Mouse (Mus musculus) A20 (cell line): ENCODE data around the gene Olfr1416.
"Not testable (repeated sequence)": the region's sequence is repeated elsewhere in the genome, so short reads cannot be mapped to it uniquely, and the experiment has no call there.

Source experiments
- DNase-seq: peaks from one replicate; pipeline ENCODE4 v3.0.0-alpha.2; 2011; ENCODE audit warnings: low read depth, low spot score

The Olfr1416 gene

DNA sequence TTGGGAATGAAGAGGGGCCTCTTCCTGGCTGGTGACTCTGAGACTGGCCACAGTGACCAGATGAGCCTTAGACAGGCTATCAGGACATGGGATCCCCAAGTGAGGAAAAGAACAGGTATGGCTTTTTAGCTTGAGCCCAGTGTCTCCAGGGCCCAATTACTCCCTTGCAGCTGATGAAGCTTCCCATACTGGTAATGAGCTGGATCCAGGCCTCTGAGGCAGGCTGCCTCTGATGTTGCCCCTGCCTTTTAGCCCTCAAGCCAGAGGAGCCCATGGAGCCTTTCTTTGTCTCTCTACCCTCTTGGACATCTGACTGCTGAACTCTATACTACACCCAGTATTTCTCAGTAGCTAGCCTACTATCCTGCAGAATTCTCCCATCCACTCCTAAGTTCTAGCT is at the start of gene Olfr1416:
TSS of gene Olfr1416 (minus strand) at position 101 of the 400 bp plus-strand sequence.
- no peak for DNase-seq

GRCm38 (mm10) chr1:92523764-92524163 is 38.9 kb upstream of the Olfr1416 start:
- DNase-seq, result no peak

DNA sequence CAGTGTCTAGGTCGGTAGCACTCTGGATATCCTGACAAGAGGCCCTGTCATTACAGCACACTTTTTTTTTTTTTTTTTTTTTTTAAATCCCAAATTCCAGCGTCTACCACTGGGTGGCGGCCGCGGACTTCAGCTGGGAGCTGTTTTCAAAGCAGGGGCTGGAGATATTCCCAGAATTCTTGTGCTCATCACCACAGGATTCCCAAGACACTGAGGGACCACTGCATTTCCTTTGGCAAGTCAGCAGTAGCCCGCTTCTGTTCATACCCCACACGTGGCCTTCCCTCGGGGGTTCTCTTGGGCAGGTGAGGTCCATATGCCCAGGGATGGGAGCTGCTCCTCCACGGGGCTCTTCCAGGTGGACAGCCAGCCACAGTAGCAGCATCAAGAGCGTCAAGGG is 36.5 kb upstream of the Olfr1416 start:
- peak; percentile 48 for DNase-seq

- no peak for DNase-seq
Measured at GRCm38 (mm10) chr1:92519046-92519445, 34.1 kb upstream of the Olfr1416 start.

- no peak for DNase-seq
Measured at GRCm38 (mm10) chr1:92518561-92518960, 33.6 kb upstream of the Olfr1416 start, which contains the start of gene Olfr1414. TSS of gene Olfr1414 (minus strand) at chr1:92518661.

DNA sequence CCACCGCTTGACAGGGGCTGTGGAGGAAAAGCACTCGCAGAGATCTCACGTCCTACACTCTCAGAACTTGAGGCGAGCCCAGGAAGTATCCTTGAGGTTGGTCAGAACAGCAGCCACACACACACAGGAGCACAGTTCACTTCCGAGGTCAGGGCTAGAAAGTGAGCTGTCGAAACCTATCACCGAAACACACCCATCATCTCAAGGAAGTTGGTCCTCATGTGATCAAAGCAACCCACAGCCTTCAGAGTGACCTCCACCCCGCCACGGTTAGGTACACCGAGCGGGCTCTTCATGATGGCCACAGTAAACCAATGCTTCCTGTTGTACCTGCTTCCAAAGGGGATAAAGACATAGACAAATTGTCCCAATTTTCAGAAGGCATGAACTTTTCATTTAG is 30.5 kb upstream of the Olfr1416 start:
- DNase-seq, result no peak

GRCm38 (mm10) chr1:92511646-92512045 is 26.7 kb upstream of the Olfr1416 start:
- not testable (repeated sequence) for DNase-seq

- DNase-seq, result no peak
Measured at GRCm38 (mm10) chr1:92496001-92496400, 11.1 kb upstream of the Olfr1416 start, which contains the start of gene Olfr1415. TSS of gene Olfr1415 (minus strand) at chr1:92496101.

- no peak for DNase-seq
Measured at GRCm38 (mm10) chr1:92474066-92474578, 10.8 kb downstream of the Olfr1416 start.

GRCm38 (mm10) chr1:92473165-92474041 is 11.5 kb downstream of the Olfr1416 start, which contains the start of gene Ndufa10:
TSS of gene Ndufa10 (minus strand) at chr1:92473860.
- DNase-seq, result peak; percentile 96

DNA sequence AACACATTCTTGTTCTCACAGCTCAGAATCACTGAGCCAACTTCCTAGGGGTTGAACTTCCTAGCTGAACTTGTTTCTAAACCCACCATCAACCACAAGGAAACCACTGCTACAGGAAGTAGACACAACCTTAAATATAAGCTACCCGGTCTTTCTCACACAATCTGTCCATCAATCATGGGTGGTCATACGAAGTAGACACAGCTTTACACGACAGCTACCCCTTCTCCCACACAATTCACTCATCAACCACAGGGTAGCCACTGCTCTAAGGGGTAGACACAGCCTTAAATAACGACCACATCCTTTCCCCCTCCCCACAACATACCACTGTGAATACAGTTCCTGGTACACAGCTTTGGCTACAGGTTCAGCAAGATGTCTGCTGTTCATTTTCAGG is 16.0 kb downstream of the Olfr1416 start:
- DNase-seq, result no peak

GRCm38 (mm10) chr1:92458416-92458815 is 26.5 kb downstream of the Olfr1416 start:
- DNase-seq, result no peak

- no peak for DNase-seq
Measured at GRCm38 (mm10) chr1:92457758-92458157, 27.2 kb downstream of the Olfr1416 start.

DNA sequence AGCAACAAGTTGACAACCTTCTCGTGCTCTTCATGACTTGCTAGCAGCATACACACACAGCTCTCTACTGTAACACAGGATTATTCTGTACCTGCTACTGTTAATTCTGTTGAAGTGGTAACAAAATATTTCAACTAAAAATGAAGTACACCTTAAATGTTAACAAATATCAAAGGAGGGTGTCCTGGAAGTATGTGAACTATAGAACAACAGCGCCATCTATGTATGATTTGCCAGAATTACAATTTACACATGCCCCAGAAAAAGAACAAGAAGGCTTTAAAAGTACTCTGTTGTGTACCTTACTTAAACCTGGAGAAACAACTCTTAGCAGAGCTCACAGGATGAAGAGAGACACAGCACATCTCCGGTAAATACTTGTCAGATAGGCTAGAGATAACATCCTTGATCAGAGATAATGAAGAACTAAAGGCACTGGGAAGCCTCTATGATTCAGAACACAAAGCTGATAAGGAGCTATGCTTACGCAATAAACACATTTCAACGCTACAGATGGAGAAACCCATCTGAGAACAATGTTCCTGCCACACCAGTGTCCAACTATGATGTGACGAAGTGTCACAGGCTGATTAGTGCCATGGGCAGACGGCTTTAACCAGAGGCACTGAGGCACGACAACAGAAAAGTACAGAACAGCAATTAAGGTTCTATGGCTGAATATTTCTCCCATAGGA is 31.0 kb downstream of the Olfr1416 start:
- DNase-seq, result peak; percentile 56

DNA sequence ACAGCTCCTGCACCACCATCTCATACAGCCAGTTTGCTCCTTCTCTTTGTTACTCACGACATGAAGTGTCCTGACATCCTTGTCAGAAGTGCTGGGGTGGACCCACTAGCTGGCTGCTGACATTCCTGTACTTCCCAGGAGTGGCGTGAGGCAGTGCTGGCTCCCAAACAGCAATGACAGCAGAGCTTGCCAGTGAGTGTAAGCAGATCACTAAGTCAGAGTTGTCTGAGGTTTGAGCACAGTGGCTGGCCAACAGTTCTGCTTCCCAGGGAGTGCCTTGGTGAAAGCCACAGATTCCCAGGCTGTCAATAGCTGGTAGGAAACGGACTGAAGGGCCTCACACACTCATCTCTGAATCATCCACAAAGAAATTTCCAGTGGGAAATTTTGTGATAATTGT is 36.6 kb downstream of the Olfr1416 start:
- DNase-seq, result no peak

DNA sequence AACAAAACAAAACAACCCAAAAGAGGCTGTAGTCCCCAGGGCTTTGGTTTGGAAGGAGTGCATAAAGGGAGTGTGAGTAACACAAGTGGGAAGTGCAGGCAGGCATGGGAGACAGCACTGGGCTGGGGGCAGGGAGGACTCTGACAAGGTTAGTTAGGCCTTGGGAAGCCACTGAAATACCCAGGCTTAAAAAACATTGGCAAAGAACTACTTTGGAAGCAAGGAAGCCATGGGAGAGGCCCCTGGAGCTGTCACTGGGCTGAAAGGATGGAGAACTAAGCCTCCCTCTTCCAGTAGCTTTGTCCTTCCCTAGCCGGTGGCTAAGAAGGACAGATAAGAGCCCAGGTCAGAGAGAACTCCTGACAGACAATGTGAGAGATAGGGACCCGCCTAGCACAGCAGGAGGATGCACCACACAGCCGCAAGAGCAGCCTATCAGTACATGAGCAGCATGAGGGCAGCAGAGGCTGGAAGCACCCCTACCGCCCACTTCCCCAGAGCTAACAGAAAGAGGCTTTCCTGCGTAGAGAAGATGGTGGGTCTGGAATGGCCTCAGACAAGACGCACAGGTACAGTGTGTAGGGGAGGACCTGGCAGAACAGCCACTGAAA is 43.4 kb downstream of the Olfr1416 start:
- DNase-seq, result no peak

DNA sequence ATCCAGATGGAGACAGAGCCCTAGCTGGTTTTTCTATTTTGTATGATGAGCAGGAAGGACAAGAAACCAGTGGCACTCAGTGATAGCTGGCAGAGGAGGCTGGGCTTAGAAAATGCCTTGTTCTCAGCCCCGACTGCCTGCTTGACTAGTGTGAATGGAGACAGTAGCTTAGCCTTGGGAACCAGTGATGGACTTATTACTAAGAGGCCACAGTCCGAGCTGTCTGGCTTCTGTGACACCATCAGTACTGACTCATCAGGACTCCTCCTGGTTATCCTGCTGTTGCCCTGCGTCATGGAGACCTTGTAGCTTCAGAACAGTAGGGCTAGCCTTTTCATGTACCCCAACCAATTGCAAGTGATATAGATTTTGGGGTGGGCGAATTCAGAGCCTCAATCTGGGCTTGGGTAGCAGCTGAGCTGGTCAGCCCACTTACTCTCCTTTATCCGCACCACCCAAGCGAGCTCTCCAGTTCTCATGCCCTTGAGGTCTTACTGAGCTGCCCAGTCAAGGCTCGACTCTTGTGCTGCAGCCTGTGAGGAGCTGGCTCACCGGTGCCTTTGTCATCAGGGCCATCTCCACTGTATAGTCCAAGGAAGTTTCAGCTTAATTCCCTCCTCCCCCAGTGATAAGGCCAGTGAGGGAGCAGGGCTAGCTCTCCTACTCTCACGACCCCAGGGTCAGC is 44.7 kb downstream of the Olfr1416 start:
- no peak for DNase-seq

- no peak for DNase-seq
Measured at GRCm38 (mm10) chr1:92437678-92438271, 47.1 kb downstream of the Olfr1416 start.

- DNase-seq, result no peak
Measured at GRCm38 (mm10) chr1:92436831-92437321, 48.0 kb downstream of the Olfr1416 start.

DNA sequence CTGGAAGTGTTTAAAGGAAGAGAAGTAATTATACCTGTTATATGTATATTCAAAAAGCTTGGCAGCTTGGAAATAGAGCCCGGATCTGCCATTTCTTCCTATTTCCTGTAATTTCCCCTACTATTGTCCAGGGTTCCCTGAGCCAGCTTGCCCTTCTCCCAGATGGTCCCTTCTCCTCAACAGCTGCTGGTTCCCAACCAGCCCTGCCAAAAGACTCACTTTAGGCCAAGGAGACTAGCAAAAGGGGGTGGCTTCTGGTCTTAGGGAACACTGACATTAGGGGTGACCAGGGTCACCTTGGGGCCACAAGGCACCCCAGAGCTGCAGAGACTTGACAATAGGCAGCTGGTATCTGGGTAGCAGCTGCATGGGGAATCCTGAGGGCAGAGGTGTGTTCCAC is 49.9 kb downstream of the Olfr1416 start:
- DNase-seq, result no peak

DNA sequence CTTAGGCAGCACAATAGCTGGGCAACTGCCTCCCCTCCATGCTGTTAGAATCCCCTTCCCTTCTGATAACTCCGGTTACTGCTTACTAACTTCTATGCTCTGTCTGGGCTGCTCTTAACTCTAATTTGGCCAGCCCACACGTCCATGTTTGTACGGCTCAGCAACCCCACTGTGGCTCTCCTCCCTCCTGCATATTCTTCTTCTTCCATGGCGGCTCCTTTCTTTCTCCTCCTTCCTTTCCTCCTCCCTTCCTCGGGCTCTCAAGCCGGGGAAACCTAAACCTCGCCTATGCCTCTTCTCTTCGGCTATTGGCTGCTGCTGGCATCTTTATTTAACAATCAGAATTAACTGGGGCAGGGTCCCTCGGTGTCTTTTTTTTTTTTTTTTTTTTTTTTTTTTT is 52.1 kb downstream of the Olfr1416 start:
- no peak for DNase-seq
